In the genomic region with DNA sequence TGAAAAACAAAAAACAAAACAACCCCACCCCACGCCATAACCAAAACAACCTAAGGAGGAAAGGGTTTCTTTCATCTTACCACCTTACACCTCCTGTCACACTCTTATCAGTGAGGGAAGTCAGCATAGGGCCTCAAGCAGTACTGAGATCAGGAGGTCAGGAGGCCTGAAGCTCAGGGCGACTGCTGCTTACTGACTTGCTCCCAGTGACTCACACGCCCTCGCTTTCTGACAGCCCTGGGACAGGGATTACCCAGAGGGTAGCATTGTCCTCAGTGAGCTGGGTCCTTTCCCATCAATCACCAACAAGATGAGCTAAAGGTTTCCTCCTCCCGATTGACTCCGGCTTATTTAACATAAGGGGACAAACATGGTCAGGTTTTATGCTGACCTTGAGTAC, we compare ENCODE assay signal across 26 mouse cellular contexts. TPM values are rescaled to one million over a fixed set of nuclear protein-coding genes. Genes with fewer than 3 reads are reported as not detected.
DNase-seq lines count a peak whose midpoint lies in the region; ATAC-seq and TF ChIP-seq lines count a peak whose summit lies in the region.
"Had no signal": no experiment of that assay in that cellular context is flagged by ENCODE, and none has a peak within 500 bp of the region (broad histone marks: within the 10 kb centered on the region; RNA-seq: fewer than 3 reads in every experiment).

No protein-coding gene starts in this region.

- peaks cover 0 to 3% of the 10 kb centered on the region in 2 experiments; a peak in 1 of 4 replicates for H3K36me3 ChIP-seq in MEL (ENCODE audit: control insufficient read depth in 1 of 2, insufficient read depth in 2 of 2, low read length in 2 of 2)
- H3K36me3 ChIP-seq in liver, embryonic 14.5 days (replicated peaks; ENCODE audit: control insufficient read depth, insufficient read depth, low read depth): no peaks in the 10 kb centered on the region
- no peaks in the 10 kb centered on the region for H3K36me3 ChIP-seq in heart, embryonic 11.5 days (ENCODE audit: control insufficient read depth, insufficient read depth, low read length)
- H3K36me3 ChIP-seq: heart, embryonic 13.5 days; hindbrain, embryonic 15.5 days; limb, embryonic 13.5 days; midbrain, embryonic 13.5 days; stomach, embryonic 15.5 days had no signal

- peak; percentile 79 for DNase-seq in adrenal gland, adult 2 months
- DNase-seq in adrenal gland, adult 18-20 months (ENCODE audit: low spot score in 2 of 2): no peak
- peak; percentile 37 for DNase-seq in MEL (ENCODE audit: low read depth, low spot score)
- peak; percentile 61 to 70 for DNase-seq in adrenal gland, postnatal 36 days
- DNase-seq in liver, embryonic 14.5 days (ENCODE audit: low read depth in 3 of 3, low spot score in 3 of 3): no peak
- no peak for DNase-seq in kidney, postnatal 25 days
- DNase-seq in left cerebral cortex, postnatal 4 days: no peak
- DNase-seq: cerebellum, adult 2 months; cerebellum, postnatal 14 days; forebrain, postnatal 0 days; heart, adult 2 months; heart, postnatal 10 days; kidney, adult 2 months; lung, adult 18-20 months; thymus, postnatal 14 days had no signal

- no peak overlapping the region for H3K4me3 ChIP-seq in MEL (ENCODE audit: control insufficient read depth in 1 of 2, insufficient read depth in 1 of 2, low read depth in 2 of 2, low read length in 2 of 2)
- H3K4me3 ChIP-seq in liver, embryonic 14.5 days (ENCODE audit: insufficient read depth in 1 of 2, low read depth in 2 of 2, low read length in 2 of 2): no peak overlapping the region
- H3K4me3 ChIP-seq in heart, embryonic 11.5 days (ENCODE audit: low read depth, low read length): no peak overlapping the region
- H3K4me3 ChIP-seq: erythroblast, embryonic 14.5 days; heart, adult 2 months; heart, embryonic 13.5 days; hindbrain, embryonic 15.5 days; limb, embryonic 13.5 days; midbrain, embryonic 13.5 days; stomach, embryonic 15.5 days had no signal

- H3K9me3 ChIP-seq in MEL (replicated peaks; ENCODE audit: insufficient read depth, low read length): no peaks in the 10 kb centered on the region
- H3K9me3 ChIP-seq in liver, embryonic 14.5 days (ENCODE audit: control insufficient read depth, low read length): no peaks in the 10 kb centered on the region
- no peaks in the 10 kb centered on the region for H3K9me3 ChIP-seq in heart, embryonic 11.5 days (replicated peaks; ENCODE audit: control insufficient read depth, low read length)
- H3K9me3 ChIP-seq: heart, embryonic 13.5 days; hindbrain, embryonic 15.5 days; limb, embryonic 13.5 days; midbrain, embryonic 13.5 days; stomach, embryonic 15.5 days had no signal

- TF ChIP-seq RAD21 in MEL (IDR thresholded peaks at IDR 0.05; ENCODE audit: low read depth, low read length): no peak

- no peak for TF ChIP-seq EP300 in MEL (IDR thresholded peaks at IDR 0.05; ENCODE audit: low read depth in 1 of 2, low read length in 2 of 2)
- no peak for TF ChIP-seq EP300 in liver, embryonic 14.5 days (IDR thresholded peaks at IDR 0.05; ENCODE audit: low read depth)

- no peak for ATAC-seq in liver, embryonic 14.5 days (ENCODE audit: insufficient read depth)
- no peak for ATAC-seq in heart, embryonic 11.5 days (replicated peaks; ENCODE audit: insufficient number of reproducible peaks, low FRiP score, low TSS enrichment)
- ATAC-seq: forebrain, postnatal 0 days; lung, postnatal 0 days; midbrain, embryonic 13.5 days had no signal

- peaks cover 6% of the 10 kb centered on the region for H3K79me2 ChIP-seq in MEL (ENCODE audit: control insufficient read depth, insufficient read depth, low read length, poor library complexity)

- H3K4me1 ChIP-seq in MEL (ENCODE audit: control insufficient read depth in 1 of 2, insufficient read depth in 2 of 2, low read length in 2 of 2): peaks cover 0 to 9% of the 10 kb centered on the region in 2 experiments
- H3K4me1 ChIP-seq in liver, embryonic 14.5 days (replicated peaks; ENCODE audit: control insufficient read depth in 2 of 2, insufficient read depth in 2 of 2, low read length in 1 of 2): peaks cover 19 to 32% of the 10 kb centered on the region in 2 experiments
- H3K4me1 ChIP-seq in heart, embryonic 11.5 days (ENCODE audit: control insufficient read depth, insufficient read depth, low read length): no peaks in the 10 kb centered on the region
- H3K4me1 ChIP-seq: midbrain, embryonic 13.5 days; stomach, embryonic 15.5 days had no signal

- no peak for TF ChIP-seq CTCF in MEL (IDR thresholded peaks at IDR 0.05 in 2 of 3, conservative IDR thresholded peaks at IDR 0.05 in 1 of 3; ENCODE audit: control insufficient read depth in 1 of 3, insufficient read depth in 1 of 3, low read depth in 2 of 3, low read length in 3 of 3, poor library complexity in 1 of 3, severe bottlenecking in 1 of 3)
- no peak for TF ChIP-seq CTCF in liver, embryonic 14.5 days (IDR thresholded peaks at IDR 0.05; ENCODE audit: low read depth)

- intact Hi-C loops in left cerebral cortex, postnatal 4 days (cut with DNase I): no loop called here

- TF ChIP-seq POLR2A in MEL (IDR thresholded peaks at IDR 0.05; ENCODE audit: control insufficient read depth in 1 of 2, insufficient read depth in 1 of 2, low read depth in 1 of 2, low read length in 2 of 2, poor library complexity in 1 of 2): no peak

- peak overlapping the region; percentile 6; the same call in 1 of the 2 replicates for H3K4me2 ChIP-seq in liver, embryonic 14.5 days (ENCODE audit: low read depth)
- H3K4me2 ChIP-seq in heart, embryonic 11.5 days: no peak overlapping the region
- H3K4me2 ChIP-seq: heart, embryonic 13.5 days; hindbrain, embryonic 15.5 days; limb, embryonic 13.5 days; midbrain, embryonic 13.5 days; stomach, embryonic 15.5 days had no signal

- 41% methylated on average over 6 of the region's 6 CpGs for WGBS in liver, embryonic 14.5 days (ENCODE audit: insufficient replicate concordance)
- WGBS in heart, embryonic 11.5 days (ENCODE audit: insufficient replicate concordance): 42% methylated on average over 6 of the region's 6 CpGs

- H3K27me3 ChIP-seq in MEL (ENCODE audit: control insufficient read depth in 1 of 2, insufficient read depth in 2 of 2, low read length in 2 of 2): no peaks in the 10 kb centered on the region
- H3K27me3 ChIP-seq in liver, embryonic 14.5 days (ENCODE audit: control insufficient read depth, insufficient read depth, low read length): no peaks in the 10 kb centered on the region
- H3K27me3 ChIP-seq in heart, embryonic 11.5 days (ENCODE audit: control insufficient read depth, insufficient read depth, low read length): no peaks in the 10 kb centered on the region
- H3K27me3 ChIP-seq: CH12.LX; heart, embryonic 13.5 days; hindbrain, embryonic 15.5 days; limb, embryonic 13.5 days; midbrain, embryonic 13.5 days; stomach, embryonic 15.5 days had no signal

- H3K27ac ChIP-seq in MEL (ENCODE audit: control insufficient read depth, low read depth, low read length): no peak overlapping the region
- peak overlapping the region; percentile 16 for H3K27ac ChIP-seq in liver, embryonic 14.5 days
- H3K27ac ChIP-seq in heart, embryonic 11.5 days (ENCODE audit: low read depth, low read length): no peak overlapping the region
- H3K27ac ChIP-seq: heart, adult 2 months; heart, embryonic 13.5 days; hindbrain, embryonic 15.5 days; limb, embryonic 13.5 days; macrophage; midbrain, embryonic 13.5 days; stomach, embryonic 15.5 days had no signal

- H3K9ac ChIP-seq in MEL (ENCODE audit: control insufficient read depth, low read depth, low read length, poor library complexity, severe bottlenecking): no peak overlapping the region
- no peak overlapping the region for H3K9ac ChIP-seq in liver, embryonic 14.5 days (replicated peaks)
- H3K9ac ChIP-seq in heart, embryonic 11.5 days (ENCODE audit: low read depth, low read length): no peak overlapping the region
- H3K9ac ChIP-seq: forebrain, postnatal 0 days; heart, embryonic 13.5 days; hindbrain, embryonic 15.5 days; limb, embryonic 13.5 days; midbrain, embryonic 13.5 days; stomach, embryonic 15.5 days had no signal

RNA-seq across cellular contexts. Expression of gene Thrap3, which starts 4.5 kb away (rescaled TPM):
- 100 to 1,000 TPM; 169 to 173 TPM for total RNA-seq in adrenal gland, adult 2 months (2021)
- polyA plus RNA-seq in adrenal gland, adult 2 months (2012; rRNA removed): 29.1 and 36.8 TPM in 2 replicates
- total RNA-seq in adrenal gland, adult 18-20 months (2021): 100 to 1,000 TPM; 142 to 182 TPM
- total RNA-seq in MEL (2012; rRNA removed): 158 and 177 TPM in 2 replicates
- polyA plus RNA-seq in MEL (2012; ENCODE audit: insufficient read depth in 1 of 2, insufficient read length in 2 of 2, low read depth in 1 of 2, low replicate concordance in 2 of 2, missing spikeins in 1 of 2): 100 to 1,000 TPM; 310 to 471 TPM
- 100 to 1,000 TPM; 186 to 192 TPM for total RNA-seq in adrenal gland, postnatal 36 days (2021)
- polyA plus RNA-seq in liver, embryonic 14.5 days (2012; rRNA removed): 39.2 and 62.6 TPM in 2 replicates
- polyA plus RNA-seq in liver, embryonic 14.5 days (2014; fragmentation: Nextera tagmentation; extraction: Ambion mirVana): 77.9 and 84.2 TPM in 2 replicates
- total RNA-seq in left cerebral cortex, postnatal 4 days (2021): 100 to 1,000 TPM; 165 TPM
- 131 and 155 TPM in 2 replicates for polyA plus RNA-seq in heart, embryonic 11.5 days (2014; fragmentation: Nextera tagmentation; extraction: Ambion mirVana)

RNA-seq across cellular contexts. Expression of gene Sh3d21, which starts 43.8 kb away (rescaled TPM):
- total RNA-seq in adrenal gland, adult 2 months (2021): 1 to 10 TPM; 2.5 to 3.2 TPM
- polyA plus RNA-seq in adrenal gland, adult 2 months (2012; rRNA removed): 1.4 and 1.8 TPM in 2 replicates
- 1 to 10 TPM; 2.8 to 2.9 TPM for total RNA-seq in adrenal gland, adult 18-20 months (2021)
- total RNA-seq in MEL (2012; rRNA removed): 0.31 and 0.56 TPM in 2 replicates
- 1 to 10 TPM in 1 of 2 experiments, not detected in 1; 1.3 TPM for polyA plus RNA-seq in MEL (2012; ENCODE audit: insufficient read depth in 1 of 2, insufficient read length in 2 of 2, low read depth in 1 of 2, low replicate concordance in 2 of 2, missing spikeins in 1 of 2)
- 1 to 10 TPM; 2.9 to 3.8 TPM for total RNA-seq in adrenal gland, postnatal 36 days (2021)
- polyA plus RNA-seq in liver, embryonic 14.5 days (2012; rRNA removed): 0.46 and 0.53 TPM in 2 replicates
- polyA plus RNA-seq in liver, embryonic 14.5 days (2014; fragmentation: Nextera tagmentation; extraction: Ambion mirVana): 0.77 and 0.93 TPM in 2 replicates
- 1 to 10 TPM in 1 of 2 experiments, under 1 TPM in 1; 0.58 to 1.3 TPM for total RNA-seq in left cerebral cortex, postnatal 4 days (2021)
- polyA plus RNA-seq in heart, embryonic 11.5 days (2014; fragmentation: Nextera tagmentation; extraction: Ambion mirVana): 2.7 and 3.1 TPM in 2 replicates

RNA-seq across cellular contexts. Expression of gene Map7d1, which starts 49.1 kb away (rescaled TPM):
- total RNA-seq in adrenal gland, adult 2 months (2021): 10 to 100 TPM; 55.4 to 68.7 TPM
- polyA plus RNA-seq in adrenal gland, adult 2 months (2012; rRNA removed): 98.3 and 98.7 TPM in 2 replicates
- total RNA-seq in adrenal gland, adult 18-20 months (2021): 10 to 100 TPM; 56.3 to 63.1 TPM
- 15.4 and 16.4 TPM in 2 replicates for total RNA-seq in MEL (2012; rRNA removed)
- polyA plus RNA-seq in MEL (2012; ENCODE audit: insufficient read depth in 1 of 2, insufficient read length in 2 of 2, low read depth in 1 of 2, low replicate concordance in 2 of 2, missing spikeins in 1 of 2): 10 to 100 TPM in 1 of 2 experiments, not detected in 1; 58.2 TPM
- 10 to 100 TPM; 47.7 to 84.9 TPM for total RNA-seq in adrenal gland, postnatal 36 days (2021)
- polyA plus RNA-seq in liver, embryonic 14.5 days (2012; rRNA removed): 8.6 and 9.4 TPM in 2 replicates
- 4.9 and 6.1 TPM in 2 replicates for polyA plus RNA-seq in liver, embryonic 14.5 days (2014; fragmentation: Nextera tagmentation; extraction: Ambion mirVana)
- total RNA-seq in left cerebral cortex, postnatal 4 days (2021): 100 to 1,000 TPM; 211 to 214 TPM
- 37.0 and 44.6 TPM in 2 replicates for polyA plus RNA-seq in heart, embryonic 11.5 days (2014; fragmentation: Nextera tagmentation; extraction: Ambion mirVana)

RNA-seq across cellular contexts. Expression of gene Trappc3, which starts 55.0 kb away (rescaled TPM):
- 100 to 1,000 TPM in 1 of 2 experiments, 10 to 100 TPM in 1; 85.8 to 103 TPM for total RNA-seq in adrenal gland, adult 2 months (2021)
- polyA plus RNA-seq in adrenal gland, adult 2 months (2012; rRNA removed): 16.2 and 16.5 TPM in 2 replicates
- total RNA-seq in adrenal gland, adult 18-20 months (2021): 10 to 100 TPM; 89.7 to 92.1 TPM
- total RNA-seq in MEL (2012; rRNA removed): 66.6 and 71.0 TPM in 2 replicates
- polyA plus RNA-seq in MEL (2012; ENCODE audit: insufficient read depth in 1 of 2, insufficient read length in 2 of 2, low read depth in 1 of 2, low replicate concordance in 2 of 2, missing spikeins in 1 of 2): 10 to 100 TPM in 1 of 2 experiments, not detected in 1; 72.0 TPM
- 10 to 100 TPM; 88.7 to 96.5 TPM for total RNA-seq in adrenal gland, postnatal 36 days (2021)
- 16.3 and 23.4 TPM in 2 replicates for polyA plus RNA-seq in liver, embryonic 14.5 days (2012; rRNA removed)
- polyA plus RNA-seq in liver, embryonic 14.5 days (2014; fragmentation: Nextera tagmentation; extraction: Ambion mirVana): 8.8 and 9.2 TPM in 2 replicates
- total RNA-seq in left cerebral cortex, postnatal 4 days (2021): 100 to 1,000 TPM; 102 to 105 TPM
- polyA plus RNA-seq in heart, embryonic 11.5 days (2014; fragmentation: Nextera tagmentation; extraction: Ambion mirVana): 11.0 and 28.0 TPM in 2 replicates

RNA-seq across cellular contexts. Expression of gene Eva1b, which starts 59.5 kb away (rescaled TPM):
- total RNA-seq in adrenal gland, adult 2 months (2021): 10 to 100 TPM; 13.3 to 35.0 TPM
- 111 and 156 TPM in 2 replicates for polyA plus RNA-seq in adrenal gland, adult 2 months (2012; rRNA removed)
- 10 to 100 TPM; 13.3 to 13.8 TPM for total RNA-seq in adrenal gland, adult 18-20 months (2021)
- 9.3 and 9.6 TPM in 2 replicates for total RNA-seq in MEL (2012; rRNA removed)
- polyA plus RNA-seq in MEL (2012; ENCODE audit: insufficient read depth in 1 of 2, insufficient read length in 2 of 2, low read depth in 1 of 2, low replicate concordance in 2 of 2, missing spikeins in 1 of 2): 10 to 100 TPM in 1 of 2 experiments, not detected in 1; 12.2 TPM
- 10 to 100 TPM; 24.1 to 29.0 TPM for total RNA-seq in adrenal gland, postnatal 36 days (2021)
- 11.9 and 14.8 TPM in 2 replicates for polyA plus RNA-seq in liver, embryonic 14.5 days (2012; rRNA removed)
- polyA plus RNA-seq in liver, embryonic 14.5 days (2014; fragmentation: Nextera tagmentation; extraction: Ambion mirVana): 11.0 and 12.0 TPM in 2 replicates
- 1 to 10 TPM; 6.3 to 7.2 TPM for total RNA-seq in left cerebral cortex, postnatal 4 days (2021)
- polyA plus RNA-seq in heart, embryonic 11.5 days (2014; fragmentation: Nextera tagmentation; extraction: Ambion mirVana): 31.9 and 33.5 TPM in 2 replicates
- total RNA-seq: megakaryocyte-erythroid progenitor cell, adult 5-6 weeks had no signal

Comparison
In these comparisons a context has a peak if more than half of its experiments do, and no peak if none do; other contexts are left out.
1. DNase-seq: peak in adrenal gland, adult 2 months (single experiment), MEL (single experiment) and adrenal gland, postnatal 36 days (2 of 2); none in adrenal gland, adult 18-20 months (0 of 2), liver, embryonic 14.5 days (0 of 3), kidney, postnatal 25 days (0 of 2) and left cerebral cortex, postnatal 4 days (single experiment).